Mouse (Mus musculus) stomach, embryonic 16.5 days (tissue): Measurements from ENCODE around the gene Alox12. TPM values are rescaled to one million over a fixed set of nuclear protein-coding genes. Genes with fewer than 3 reads are reported as not detected.

Source experiments
- ATAC-seq: fragments of 200-750 bp; cut with Nextera tagmentation; 2 replicates; pipeline ENCODE4 v1.8.0; 2017; ENCODE audit warnings: moderate number of reproducible peaks, moderate TSS enrichment; ENCODE audit not compliant: insufficient read depth, low FRiP score
- H3K27ac ChIP-seq: fragments of 300-500 bp; sonication (generic); 2 replicates; pipeline ENCODE4 v1.5.1; 2014; ENCODE audit warnings: low read length
- H3K27me3 ChIP-seq: fragments of 300-500 bp; sonication (generic); 2 replicates; pipeline ENCODE4 v1.6.1; 2014; ENCODE audit warnings: low read length, control low read depth, mixed read lengths; ENCODE audit not compliant: control insufficient read depth, insufficient read depth
- H3K36me3 ChIP-seq: fragments of 300-500 bp; sonication (generic); 2 replicates; pipeline ENCODE4 v1.6.1; 2014; ENCODE audit warnings: low read length; ENCODE audit not compliant: control insufficient read depth, insufficient read depth
- H3K4me1 ChIP-seq: fragments of 300-500 bp; sonication (generic); 2 replicates; pipeline ENCODE4 v1.6.1; 2014; ENCODE audit warnings: low read length, control low read depth, mixed read lengths; ENCODE audit not compliant: control insufficient read depth, insufficient read depth
- H3K4me2 ChIP-seq: fragments of 300-500 bp; sonication (generic); 2 replicates; pipeline ENCODE4 v1.6.1; 2014; ENCODE audit warnings: low read depth, low read length, mixed read lengths
- H3K4me3 ChIP-seq: fragments of 300-500 bp; sonication (generic); replicated peaks from 2 replicates; pipeline ENCODE4 v1.5.1; 2014; ENCODE audit warnings: mild to moderate bottlenecking, low read length
- H3K9ac ChIP-seq: fragments of 300-500 bp; sonication (generic); 2 replicates; pipeline ENCODE4 v1.6.1; 2014; ENCODE audit warnings: low read length
- H3K9me3 ChIP-seq: fragments of 300-500 bp; sonication (generic); replicated peaks from 2 replicates; pipeline ENCODE4 v1.6.1; 2016; ENCODE audit warnings: low read length, control low read depth; ENCODE audit not compliant: control insufficient read depth
- WGBS: fragments of 180-500 bp; shearing (Covaris S2); extraction: QIAGEN DNeasy Blood & Tissue Kit; methylation state at CpG from one replicate; pipeline ENCODE4 v1.1.7; 2014; 5-methylcytosine and 5-hydroxymethylcytosine counted together
- polyA plus RNA-seq: library from polyadenylated mRNA; unstranded; fragments of >200 nt; fragmentation: Nextera tagmentation; extraction: Ambion mirVana; gene quantifications from 2 replicates; pipeline ENCODE4 v1.2.1, GENCODE M21; 2015

Alox12 gene
- polyA plus RNA-seq, 1 experiment from 2014 or later: 17.8 TPM

DNA sequence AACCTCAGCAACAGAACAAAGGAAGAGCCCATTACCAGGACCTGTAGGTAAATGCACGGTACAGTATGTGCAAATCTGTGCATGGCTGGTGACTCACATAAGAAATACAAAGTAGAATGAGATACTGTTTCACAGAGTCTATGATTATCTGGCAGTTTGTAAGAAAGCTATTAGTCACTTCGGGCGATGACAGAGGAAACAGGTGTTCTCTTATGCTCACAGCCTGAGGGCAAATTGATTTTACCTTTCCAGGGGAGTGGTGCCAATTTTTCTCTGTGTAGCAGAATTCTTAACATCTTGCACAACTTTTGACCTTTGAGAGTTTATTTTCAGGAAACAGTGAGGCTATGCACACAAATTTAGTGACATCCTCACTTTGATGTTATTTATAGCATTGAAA, 29.6 kb upstream of the Alox12 start:
- ATAC-seq: peak; percentile 73; the same call in 1 of the 2 replicates
- 51% methylated on average over 3 of the region's 3 CpGs for WGBS
- H3K9me3 ChIP-seq: no peaks in the 10 kb centered on the region

DNA sequence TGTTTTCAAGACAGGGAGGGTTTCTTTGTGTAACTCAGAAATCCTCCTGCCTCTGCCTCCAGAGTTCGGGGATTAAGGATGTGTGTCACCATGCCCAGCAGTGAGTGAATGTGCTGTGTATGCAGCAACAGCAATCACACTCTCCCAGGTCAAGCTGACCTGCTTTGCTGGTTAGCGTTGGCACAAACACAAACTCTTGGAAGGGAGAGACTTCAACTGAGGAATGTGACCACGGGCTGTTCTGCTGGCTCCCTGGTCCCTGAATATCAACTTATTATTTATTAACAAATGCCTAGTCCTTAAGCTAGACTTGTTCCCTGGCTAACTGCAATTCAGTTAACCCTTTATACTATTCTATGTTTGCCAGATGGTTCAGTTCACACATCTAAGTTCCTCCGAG, 28.5 kb upstream of the Alox12 start:
- no peak overlapping the region for H3K9ac ChIP-seq
- H3K27ac ChIP-seq: no peak overlapping the region
- ATAC-seq: no peak
- H3K4me3 ChIP-seq: no peak overlapping the region
- H3K27me3 ChIP-seq: no peaks in the 10 kb centered on the region
- no peaks in the 10 kb centered on the region for H3K36me3 ChIP-seq
- no peaks in the 10 kb centered on the region for H3K9me3 ChIP-seq
- no peaks in the 10 kb centered on the region for H3K4me1 ChIP-seq
- 60% methylated on average over 4 of the region's 4 CpGs for WGBS
- H3K4me2 ChIP-seq: no peak overlapping the region

More for the DNA sequence above, 29.6 kb upstream of the Alox12 start:
- Histone ChIP-seq H3K9ac (no peak overlapping the region), H3K4me1 (no peaks in the 10 kb centered on the region), H3K27ac (0 out of 2 replicates have a peak overlapping the region, but pooled peaks have one; percentile 31), H3K27me3 (no peaks in the 10 kb centered on the region), H3K4me2 (no peak overlapping the region), H3K36me3 (no peaks in the 10 kb centered on the region), H3K4me3 (no peak overlapping the region)

DNA sequence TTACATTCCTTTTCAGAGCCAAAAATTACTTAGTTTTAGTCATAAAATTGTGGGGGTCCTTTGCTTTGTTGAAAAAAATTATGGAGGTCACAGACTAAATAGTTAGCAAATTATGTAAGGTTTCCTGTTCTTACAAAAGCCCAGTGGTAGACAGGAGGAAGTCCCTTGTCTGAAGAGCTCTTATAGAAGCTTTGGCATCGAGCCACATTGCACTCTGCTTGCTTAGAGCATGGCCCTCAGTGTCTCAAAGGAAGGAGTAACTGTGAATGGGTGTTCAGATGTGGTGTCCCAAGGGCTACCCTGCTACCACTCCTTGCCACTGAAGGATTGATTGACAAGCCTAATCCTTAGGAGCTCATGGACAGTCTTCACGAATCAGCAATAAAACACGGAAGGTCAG, 25.3 kb upstream of the Alox12 start:
- Histone ChIP-seq H3K27me3 (no peaks in the 10 kb centered on the region), H3K9ac (no peak overlapping the region), H3K4me3 (no peak overlapping the region), H3K9me3 (no peaks in the 10 kb centered on the region), H3K36me3 (no peaks in the 10 kb centered on the region), H3K4me2 (no peak overlapping the region), H3K4me1 (no peaks in the 10 kb centered on the region), H3K27ac (no peak overlapping the region)
- WGBS: 61% methylated on average over 3 of the region's 3 CpGs
- ATAC-seq: no peak

DNA sequence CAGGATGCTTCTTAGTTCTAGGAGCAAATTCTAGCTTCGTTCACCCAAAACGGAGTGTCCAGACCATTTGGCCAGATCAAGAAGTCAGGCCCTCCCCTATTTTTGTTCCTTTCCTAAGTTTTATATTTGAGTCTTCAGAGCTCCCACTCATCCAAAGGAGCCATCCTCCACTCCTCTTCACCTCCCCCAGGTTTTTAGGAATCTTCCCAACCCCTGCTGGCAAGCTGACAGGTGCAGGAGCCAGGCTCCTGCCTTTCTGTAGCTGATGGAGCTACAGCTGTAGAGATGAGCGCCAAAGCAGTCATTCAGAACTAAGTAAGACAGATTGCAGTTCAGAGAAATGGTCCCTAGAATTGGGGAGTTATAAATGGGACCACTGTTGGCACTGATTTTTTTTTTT, 23.8 kb upstream of the Alox12 start:
- H3K27me3 ChIP-seq: no peaks in the 10 kb centered on the region
- no peak overlapping the region for H3K9ac ChIP-seq
- H3K27ac ChIP-seq: no peak overlapping the region
- H3K36me3 ChIP-seq: no peaks in the 10 kb centered on the region
- 81% methylated on average over 3 of the region's 3 CpGs for WGBS
- H3K4me1 ChIP-seq: no peaks in the 10 kb centered on the region
- H3K4me3 ChIP-seq: no peak overlapping the region
- no peak overlapping the region for H3K4me2 ChIP-seq
- H3K9me3 ChIP-seq: no peaks in the 10 kb centered on the region
- no peak for ATAC-seq

DNA sequence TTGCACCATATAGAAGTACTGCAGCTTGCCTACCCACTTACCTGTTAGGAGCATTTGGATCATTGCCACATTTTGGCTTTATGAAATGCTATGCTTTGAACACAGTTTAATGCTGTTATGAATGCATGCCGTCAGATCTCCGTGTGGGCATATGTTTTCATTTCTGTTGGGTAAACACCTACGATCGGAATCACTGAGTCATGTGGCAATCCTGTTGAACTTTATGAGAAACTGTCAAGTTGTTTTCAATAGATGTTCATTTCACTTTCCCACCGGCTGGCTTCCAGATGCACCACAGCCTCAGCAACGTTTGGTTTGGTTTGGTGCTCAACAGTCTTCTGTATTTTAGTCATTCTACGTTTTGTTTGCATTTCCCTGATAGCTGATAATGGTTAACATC, 16.5 kb upstream of the Alox12 start:
- H3K9ac ChIP-seq: no peak overlapping the region
- no peak overlapping the region for H3K4me2 ChIP-seq
- H3K9me3 ChIP-seq: no peaks in the 10 kb centered on the region
- no peak overlapping the region for H3K27ac ChIP-seq
- H3K27me3 ChIP-seq: no peaks in the 10 kb centered on the region
- no peaks in the 10 kb centered on the region for H3K36me3 ChIP-seq
- WGBS: 62% methylated on average over 7 of the region's 7 CpGs
- H3K4me1 ChIP-seq: no peaks in the 10 kb centered on the region
- no peak overlapping the region for H3K4me3 ChIP-seq
- ATAC-seq: no peak

DNA sequence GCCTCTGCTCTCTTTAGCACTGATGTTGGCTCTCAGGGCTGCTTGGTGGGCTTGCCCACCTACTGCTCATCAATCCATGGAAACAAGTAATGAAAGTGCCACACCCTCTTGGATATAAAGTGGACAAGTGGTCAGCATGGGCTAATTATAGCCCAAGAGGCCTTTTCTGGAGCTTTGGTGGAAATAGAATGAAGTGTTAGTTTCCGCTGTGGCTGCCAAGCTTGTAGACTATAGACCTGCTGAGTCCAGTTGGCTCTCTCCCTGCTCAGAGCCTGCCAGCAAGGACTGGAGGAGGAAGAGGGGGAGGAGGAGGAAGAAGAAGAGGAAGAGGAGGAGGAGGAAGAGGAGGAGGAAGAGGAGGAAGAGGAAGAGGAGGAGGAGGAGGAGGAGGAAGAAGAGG, 11.3 kb upstream of the Alox12 start:
- Histone ChIP-seq H3K36me3 (no peaks in the 10 kb centered on the region), H3K27ac (peak overlapping the region; percentile 60), H3K4me2 (no peak overlapping the region), H3K4me1 (peaks cover 7% of the 10 kb centered on the region; the same call in 1 of the 2 replicates), H3K9ac (no peak overlapping the region), H3K4me3 (no peak overlapping the region), H3K9me3 (no peaks in the 10 kb centered on the region), H3K27me3 (no peaks in the 10 kb centered on the region)
- WGBS: 74% methylated on average over 1 of the region's 1 CpGs
- ATAC-seq: no peak

DNA sequence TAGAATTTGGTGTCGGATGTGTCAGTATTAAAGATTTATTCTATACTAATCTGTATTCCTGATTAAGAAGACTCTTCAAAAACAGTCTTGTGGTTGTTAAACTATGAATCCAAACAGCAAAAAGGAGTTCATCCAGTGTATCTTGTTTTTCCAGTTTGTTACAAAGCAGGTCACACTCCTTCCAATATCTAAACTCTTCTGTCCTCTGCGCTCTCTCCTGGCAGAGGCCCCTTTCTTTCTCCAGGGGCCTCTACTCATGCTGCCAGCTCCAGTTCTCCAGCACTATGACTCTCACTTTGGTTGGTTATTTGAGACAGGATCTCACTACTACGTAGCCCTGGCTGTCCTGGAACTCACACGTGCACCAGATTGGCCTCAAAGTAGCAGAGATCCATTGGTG, 10.7 kb upstream of the Alox12 start:
- no peaks in the 10 kb centered on the region for H3K36me3 ChIP-seq
- H3K27me3 ChIP-seq: no peaks in the 10 kb centered on the region
- H3K4me1 ChIP-seq: peaks cover 7% of the 10 kb centered on the region; the same call in 1 of the 2 replicates
- H3K4me3 ChIP-seq: no peak overlapping the region
- 50% methylated on average over 4 of the region's 4 CpGs for WGBS
- no peak for ATAC-seq
- no peaks in the 10 kb centered on the region for H3K9me3 ChIP-seq
- H3K27ac ChIP-seq: peak overlapping the region; percentile 77
- no peak overlapping the region for H3K4me2 ChIP-seq
- no peak overlapping the region for H3K9ac ChIP-seq

DNA sequence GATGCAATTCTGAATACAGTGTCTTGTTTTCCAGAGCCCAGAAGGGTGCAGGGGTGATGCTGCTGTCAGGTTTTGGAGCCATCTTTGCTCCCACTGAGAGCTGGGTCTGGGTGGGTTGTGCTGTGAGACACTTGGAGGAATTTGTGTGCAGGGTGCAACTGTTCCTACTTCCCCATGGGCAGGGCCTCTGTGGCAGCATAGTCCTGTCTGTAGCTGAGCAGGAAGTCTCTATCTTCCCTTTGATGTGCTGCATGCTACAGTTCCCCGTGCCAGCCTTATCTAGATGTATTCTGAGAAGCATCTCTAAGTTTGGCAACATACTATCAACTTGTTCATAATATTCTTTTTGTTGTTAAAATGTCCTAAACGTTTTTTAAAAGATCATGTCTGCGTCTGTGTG, 10.1 kb upstream of the Alox12 start:
- Histone ChIP-seq H3K4me2 (no peak overlapping the region), H3K27me3 (no peaks in the 10 kb centered on the region), H3K9me3 (no peaks in the 10 kb centered on the region), H3K4me1 (peaks cover 7% of the 10 kb centered on the region; the same call in 1 of the 2 replicates), H3K9ac (no peak overlapping the region), H3K27ac (peak overlapping the region; percentile 77), H3K36me3 (no peaks in the 10 kb centered on the region), H3K4me3 (no peak overlapping the region)
- WGBS: 41% methylated on average over 3 of the region's 3 CpGs
- ATAC-seq: no peak

DNA sequence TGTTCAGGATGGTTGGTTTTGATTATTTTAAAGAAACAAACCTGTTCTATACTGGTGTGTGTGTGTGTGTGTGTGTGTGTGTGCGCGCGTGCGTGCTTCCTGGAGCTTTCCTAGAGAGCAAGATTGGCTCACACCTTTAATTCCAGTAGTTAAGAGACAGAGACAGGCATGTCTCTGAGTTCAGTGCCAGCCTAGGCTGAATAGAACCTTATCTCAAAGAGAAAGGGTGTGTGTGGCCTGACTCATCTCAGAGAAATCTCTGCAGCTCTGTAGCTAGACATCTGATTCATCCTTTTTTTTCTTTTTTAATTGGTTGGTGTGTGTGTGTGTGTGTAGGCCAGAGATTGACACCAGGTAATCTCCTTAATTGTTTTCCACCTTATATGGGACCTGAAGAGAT, 3.9 kb upstream of the Alox12 start:
- H3K4me2 ChIP-seq: no peak overlapping the region
- H3K9me3 ChIP-seq: no peaks in the 10 kb centered on the region
- peaks cover 9% of the 10 kb centered on the region; the same call in 1 of the 2 replicates for H3K4me1 ChIP-seq
- no peak for ATAC-seq
- H3K27ac ChIP-seq: no peak overlapping the region
- peaks cover 10% of the 10 kb centered on the region for H3K27me3 ChIP-seq
- WGBS: 83% methylated on average over 4 of the region's 4 CpGs
- H3K4me3 ChIP-seq: no peak overlapping the region
- H3K9ac ChIP-seq: no peak overlapping the region
- no peaks in the 10 kb centered on the region for H3K36me3 ChIP-seq

DNA sequence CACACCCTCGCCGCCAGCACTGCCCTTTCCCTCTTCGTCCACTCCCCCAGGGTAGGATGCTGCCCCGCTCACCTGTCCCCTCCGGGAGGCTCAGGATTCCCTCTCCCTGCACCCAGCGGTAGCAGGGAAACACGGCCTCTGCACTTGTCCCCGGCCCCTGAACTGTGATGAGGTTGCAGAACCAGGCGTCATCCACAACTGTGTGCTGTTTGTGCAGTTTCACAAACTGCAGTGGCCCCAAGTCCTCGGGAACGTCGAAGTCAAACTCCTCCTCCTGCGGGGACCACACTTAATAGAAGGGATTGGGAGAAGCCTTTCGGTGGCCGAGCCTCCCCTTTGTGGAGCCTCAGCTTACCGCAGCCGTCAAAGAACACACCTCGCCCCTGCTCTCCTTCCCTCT, 816 bp downstream of the Alox12 start:
- WGBS: 3% methylated on average over 18 of the region's 18 CpGs
- Histone ChIP-seq H3K4me1 (peaks cover 9% of the 10 kb centered on the region; the same call in 1 of the 2 replicates), H3K9me3 (no peaks in the 10 kb centered on the region), H3K36me3 (no peaks in the 10 kb centered on the region), H3K27me3 (peaks cover 29% of the 10 kb centered on the region), H3K27ac (peak overlapping the region; percentile 66; the same call in 1 of the 2 replicates), H3K4me2 (peak overlapping the region; percentile 61), H3K4me3 (peak overlapping the region; percentile 50), H3K9ac (peak overlapping the region; percentile 74)
- no peak for ATAC-seq
